Mouse (Mus musculus) erythroblast, adult 5-6 weeks (primary cell): Measurements from ENCODE around the gene Enpp1. TPM values are rescaled to one million over a fixed set of nuclear protein-coding genes. Genes with fewer than 3 reads are reported as not detected.

Source experiments
- ATAC-seq: replicated peaks from 2 replicates; pipeline ENCODE4 v1.8.0; 2016; ENCODE audit warnings: moderate number of reproducible peaks, mild to moderate bottlenecking, moderate TSS enrichment, inconsistent platforms; ENCODE audit not compliant: poor library complexity, low FRiP score, severe bottlenecking
- total RNA-seq, 2 experiments: library from RNA; stranded (forward) in 1 of 2; stranded (reverse) in 1 of 2; fragments of 150-400 nt in 1 of 2; fragments of 200-764, 138-1000 nt in 1 of 2; gene quantifications; 2 replicates each; pipeline versions ENCODE4 v1.2.3 to v1.2.4; 2015 to 2017; ENCODE audit warnings: low replicate concordance in 2 of 2

Enpp1 gene
- total RNA-seq (2015; ENCODE audit: low replicate concordance) = 0.38 and 0.42 TPM in 2 replicates
- 0.09 and 0.70 TPM in 2 replicates for total RNA-seq (2017; ENCODE audit: low replicate concordance)

- ATAC-seq = peak; percentile 71
These were observed at the start of gene Enpp1 for GRCm38 (mm10) chr10:24711480-24712366. Enpp1 (minus strand) TSS chr10:24712159.

- no peak for ATAC-seq
These were observed 46.5 kb upstream of the Enpp1 start for GRCm38 (mm10) chr10:24758326-24758915.

GRCm38 (mm10) chr10:24754874-24755540 is 43.0 kb upstream of the Enpp1 start:
- ATAC-seq = no peak; the same call in 1 of the 2 replicates

- ATAC-seq = peak; percentile 52
These were observed 42.4 kb upstream of the Enpp1 start for GRCm38 (mm10) chr10:24754251-24754835.

- 0 out of 2 replicates have a peak, but pooled peaks have one; percentile 33 for ATAC-seq
These were observed 41.7 kb upstream of the Enpp1 start for GRCm38 (mm10) chr10:24753536-24754250.

GRCm38 (mm10) chr10:24742950-24743487 is 31.1 kb upstream of the Enpp1 start:
- no peak for ATAC-seq

GRCm38 (mm10) chr10:24741229-24742198 is 29.6 kb upstream of the Enpp1 start:
- ATAC-seq = no peak

GRCm38 (mm10) chr10:24739171-24739570 is 27.2 kb upstream of the Enpp1 start:
- ATAC-seq = no peak

GRCm38 (mm10) chr10:24738456-24738855 is 26.5 kb upstream of the Enpp1 start:
- ATAC-seq = no peak

- ATAC-seq = no peak
These were observed 23.2 kb upstream of the Enpp1 start for GRCm38 (mm10) chr10:24735027-24735777.

- ATAC-seq = no peak
These were observed 15.5 kb upstream of the Enpp1 start for GRCm38 (mm10) chr10:24727478-24727877.

GRCm38 (mm10) chr10:24725197-24725596 is 13.2 kb upstream of the Enpp1 start:
- no peak for ATAC-seq

- no peak for ATAC-seq
These were observed 9.9 kb upstream of the Enpp1 start for GRCm38 (mm10) chr10:24721841-24722240.

GRCm38 (mm10) chr10:24719383-24719782 is 7.4 kb upstream of the Enpp1 start:
- ATAC-seq = no peak

GRCm38 (mm10) chr10:24718720-24719119 is 6.8 kb upstream of the Enpp1 start:
- no peak for ATAC-seq

- ATAC-seq = no peak
These were observed 6.1 kb upstream of the Enpp1 start for GRCm38 (mm10) chr10:24718058-24718457.

GRCm38 (mm10) chr10:24716232-24716631 is 4.3 kb upstream of the Enpp1 start:
- no peak for ATAC-seq
